Comparison of ENCODE assay signal across 8 mouse cellular contexts in the genomic region with DNA sequence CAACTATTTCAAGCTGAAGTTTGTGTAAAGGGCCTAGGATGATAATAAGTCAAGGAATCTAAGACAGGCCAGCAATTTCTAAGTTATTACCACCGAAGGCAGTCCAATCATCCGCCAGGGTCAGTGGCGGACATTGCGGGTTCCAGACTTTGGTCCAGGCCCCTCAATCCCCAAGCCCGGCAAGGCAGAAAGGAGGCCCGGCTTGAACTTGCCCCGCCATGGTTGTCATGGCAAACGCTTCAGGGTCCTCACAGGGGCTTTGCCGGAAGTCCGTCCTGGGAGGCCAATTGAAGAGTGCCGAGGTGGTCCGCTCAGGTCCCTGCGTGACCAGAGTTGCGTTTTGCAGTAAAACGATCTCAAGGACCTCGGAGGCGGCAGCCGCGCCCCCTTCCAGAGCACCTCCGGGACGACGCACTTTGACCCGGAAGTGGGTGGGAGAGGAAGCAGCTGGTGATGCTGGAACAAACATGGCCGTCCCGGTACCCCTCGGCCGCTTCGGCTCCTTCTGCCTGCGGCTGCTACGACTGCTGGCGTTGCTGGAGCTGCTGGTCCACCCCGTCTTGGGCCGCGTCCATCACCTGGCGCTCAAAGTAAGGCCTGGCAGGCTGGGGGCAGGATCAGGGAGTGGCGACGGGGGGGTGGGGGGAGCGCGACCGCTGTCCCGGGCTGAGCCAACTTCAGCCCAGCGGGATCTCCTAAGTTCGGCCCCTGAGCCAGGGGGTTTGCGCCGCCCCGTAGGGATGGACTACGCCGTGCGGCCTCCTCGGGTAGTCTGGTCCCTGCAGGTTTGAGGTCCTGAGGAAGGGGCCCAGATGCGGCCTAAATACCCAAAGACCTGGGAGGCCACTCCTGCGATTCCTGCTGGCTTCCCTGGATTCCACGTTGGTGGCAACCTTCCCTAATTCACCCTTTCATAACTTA. TPM values are rescaled to one million over a fixed set of nuclear protein-coding genes. Genes with fewer than 3 reads are reported as not detected.
DNase-seq lines count a peak whose midpoint lies in the region; ATAC-seq and TF ChIP-seq lines count a peak whose summit lies in the region.

A gene (plus strand): TSS at position 425 of the 921 bp plus-strand sequence.

- peak; percentile 64 for DNase-seq in ES-E14 (ENCODE audit: low read depth, low spot score)
- peak; percentile 64 for DNase-seq in cerebellum, adult 11 months
- DNase-seq in heart, postnatal 25 days (ENCODE audit: low spot score), result peak; percentile 67
- DNase-seq in layer of hippocampus, adult 2 months (ENCODE audit: low spot score in 2 of 2), result peak; percentile 81 to 83
- peak; percentile 74 for DNase-seq in ovary, adult 18-20 months (ENCODE audit: low spot score)
- peak; percentile 89 for DNase-seq in thymus, postnatal 0 days (ENCODE audit: low spot score)

- H3K9me3 ChIP-seq in ES-E14 (ENCODE audit: control insufficient read depth, insufficient read depth, low read depth, low read length), result no peaks in the 10 kb centered on the region
- no peaks in the 10 kb centered on the region for H3K9me3 ChIP-seq in forebrain, embryonic 15.5 days
- no peaks in the 10 kb centered on the region for H3K9me3 ChIP-seq in lung, embryonic 15.5 days

- TF ChIP-seq CTCF in layer of hippocampus, adult 2 months (conservative IDR thresholded peaks at IDR 0.05), result no peak

- H3K27me3 ChIP-seq in forebrain, embryonic 15.5 days, result no peaks in the 10 kb centered on the region
- no peaks in the 10 kb centered on the region for H3K27me3 ChIP-seq in lung, embryonic 15.5 days

- peak within 1 kb of the TSS; percentile 77 for H3K27ac ChIP-seq in ES-E14 (ENCODE audit: insufficient read depth, low read depth, low read length, poor library complexity, severe bottlenecking)
- peak within 1 kb of the TSS; percentile 83 for H3K27ac ChIP-seq in forebrain, embryonic 15.5 days (replicated peaks)
- H3K27ac ChIP-seq in layer of hippocampus, adult 2 months, result peak within 1 kb of the TSS; percentile 88
- peak within 1 kb of the TSS; percentile 83 for H3K27ac ChIP-seq in lung, embryonic 15.5 days

- 0 out of 4 replicates have a peak, but pooled peaks cover 0 to under 1% of the 10 kb centered on the region in 2 experiments for H3K4me1 ChIP-seq in ES-E14 (ENCODE audit: control insufficient read depth in 2 of 2, insufficient read depth in 2 of 2, low read length in 2 of 2, poor library complexity in 1 of 2)
- peaks cover 24% of the 10 kb centered on the region for H3K4me1 ChIP-seq in forebrain, embryonic 15.5 days
- H3K4me1 ChIP-seq in lung, embryonic 15.5 days, result peaks cover 19% of the 10 kb centered on the region

- peak within 1 kb of the TSS; percentile 56 for H3K4me2 ChIP-seq in forebrain, embryonic 15.5 days (replicated peaks)
- H3K4me2 ChIP-seq in lung, embryonic 15.5 days, result peak within 1 kb of the TSS; percentile 75

- intact Hi-C loops in heart, postnatal 25 days (cut with DNase I), result no loop called here

- under 1% methylated on average over 53 of the region's 53 CpGs for WGBS in forebrain, embryonic 15.5 days
- WGBS in lung, embryonic 15.5 days, result under 1% methylated on average over 53 of the region's 53 CpGs

- peak; percentile 96 for ATAC-seq in forebrain, embryonic 15.5 days (replicated peaks)
- peak; percentile 90 for ATAC-seq in lung, embryonic 15.5 days (ENCODE audit: borderline replicate concordance, extremely low read depth, low FRiP score, low TSS enrichment)

- in situ Hi-C loops in ES-E14 (cut with MboI; ENCODE audit: low sequenced_read_pairs in 2 of 2, unreplicated experiment in 2 of 2), result no loop called here

- H3K4me3 ChIP-seq in ES-E14 (ENCODE audit: insufficient read depth in 1 of 2, low read depth in 1 of 2, low read length in 2 of 2, poor library complexity in 1 of 2, severe bottlenecking in 1 of 2), result peak within 1 kb of the TSS; percentile 97 to 99
- peak within 1 kb of the TSS; percentile 96 for H3K4me3 ChIP-seq in forebrain, embryonic 15.5 days
- H3K4me3 ChIP-seq in layer of hippocampus, adult 2 months, result peak within 1 kb of the TSS; percentile 78
- peak within 1 kb of the TSS; percentile 100 for H3K4me3 ChIP-seq in lung, embryonic 15.5 days

- peak within 1 kb of the TSS; percentile 93 for H3K9ac ChIP-seq in ES-E14 (ENCODE audit: insufficient read depth, low read depth, low read length, poor library complexity, severe bottlenecking)
- H3K9ac ChIP-seq in forebrain, embryonic 15.5 days (replicated peaks), result peak within 1 kb of the TSS; percentile 86
- H3K9ac ChIP-seq in lung, embryonic 15.5 days, result peak within 1 kb of the TSS; percentile 83

- no peaks in the 10 kb centered on the region for H3K36me3 ChIP-seq in ES-E14 (ENCODE audit: control insufficient read depth, insufficient read depth, low read length, poor library complexity, severe bottlenecking)
- peaks cover 9% of the 10 kb centered on the region for H3K36me3 ChIP-seq in forebrain, embryonic 15.5 days
- H3K36me3 ChIP-seq in lung, embryonic 15.5 days, result peaks cover 13% of the 10 kb centered on the region; the same call in 1 of the 2 replicates

TF ChIP-seq in ES-E14, 5 proteins besides CTCF, POLR2A, EP300 and RAD21:
- TF ChIP-seq ZC3H11A (IDR thresholded peaks at IDR 0.05; ENCODE audit: borderline replicate concordance, low read depth, low read length), result no peak
- no peak for TF ChIP-seq MAFK (IDR thresholded peaks at IDR 0.05; ENCODE audit: insufficient read depth, low read depth, low read length)
- no peak for TF ChIP-seq CHD2 (IDR thresholded peaks at IDR 0.05; ENCODE audit: low read depth, low read length)
- TF ChIP-seq HCFC1 (IDR thresholded peaks at IDR 0.05; ENCODE audit: borderline replicate concordance, insufficient read depth, low read length), result peak; percentile 62

RNA-seq across cellular contexts. Expression of the gene that starts here (rescaled TPM):
- 111 and 156 TPM in 2 replicates for total RNA-seq in ES-E14 (2012; rRNA removed)
- 36.7 and 37.3 TPM in 2 replicates for polyA plus RNA-seq in forebrain, embryonic 15.5 days (2015; fragmentation: Nextera tagmentation; extraction: Ambion mirVana)
- 10 to 100 TPM; 33.1 to 35.1 TPM for total RNA-seq in heart, postnatal 25 days (2021)
- 10 to 100 TPM; 50.5 to 53.1 TPM for total RNA-seq in layer of hippocampus, adult 2 months (2021)
- 32.3 and 33.3 TPM in 2 replicates for polyA plus RNA-seq in lung, embryonic 15.5 days (2015; fragmentation: Nextera tagmentation; extraction: Ambion mirVana)
- polyA plus RNA-seq in thymus, postnatal 0 days (2015; fragmentation: Nextera tagmentation; extraction: Ambion mirVana), result 21.7 and 24.1 TPM in 2 replicates

Comparison
In these comparisons a context has a peak if more than half of its experiments do, and no peak if none do; other contexts are left out.
1. Peak in every context shown above with its lines: DNase-seq, ATAC-seq, H3K4me3 ChIP-seq and H3K27ac ChIP-seq.